Mouse (Mus musculus) gastrocnemius, adult 18-20 months (tissue): Measurements from ENCODE around the gene Tmtc3. TPM values are rescaled to one million over a fixed set of nuclear protein-coding genes. Genes with fewer than 3 reads are reported as not detected.
"Not testable (repeated sequence)": the region's sequence is repeated elsewhere in the genome, so short reads cannot be mapped to it uniquely, and the experiment has no call there.

ENCODE experiments used
- DNase-seq: peaks from one replicate; pipeline ENCODE4 v3.0.0; 2021; ENCODE audit warnings: low spot score
- long read RNA-seq, 2 experiments: library from polyadenylated mRNA; stranded (forward); transcript quantifications; one replicate each; pipeline ENCODE4 v2.0.0; 2021
- total RNA-seq, 2 experiments: library from RNA; stranded (reverse); gene quantifications; 2 replicates each; pipeline ENCODE4 v1.2.3; 2021

The Tmtc3 gene
- total RNA-seq, result 10 to 100 TPM in 1 of 2 experiments, 1 to 10 TPM in 1; 9.0 to 11.3 TPM
- long read RNA-seq, experiment 1, full-length matches to known transcripts, result 4 of 8 reads
- long read RNA-seq, experiment 1, partial matches to known transcripts, result 1 of 8 reads
- long read RNA-seq, experiment 1, other reads (novel, unspliced or antisense), result 3 of 8 reads
- long read RNA-seq, experiment 2, full-length matches to known transcripts, result 1 of 4 reads
- long read RNA-seq, experiment 2, partial matches to known transcripts, result 0 of 4 reads
- long read RNA-seq, experiment 2, other reads (novel, unspliced or antisense), result 3 of 4 reads

DNA sequence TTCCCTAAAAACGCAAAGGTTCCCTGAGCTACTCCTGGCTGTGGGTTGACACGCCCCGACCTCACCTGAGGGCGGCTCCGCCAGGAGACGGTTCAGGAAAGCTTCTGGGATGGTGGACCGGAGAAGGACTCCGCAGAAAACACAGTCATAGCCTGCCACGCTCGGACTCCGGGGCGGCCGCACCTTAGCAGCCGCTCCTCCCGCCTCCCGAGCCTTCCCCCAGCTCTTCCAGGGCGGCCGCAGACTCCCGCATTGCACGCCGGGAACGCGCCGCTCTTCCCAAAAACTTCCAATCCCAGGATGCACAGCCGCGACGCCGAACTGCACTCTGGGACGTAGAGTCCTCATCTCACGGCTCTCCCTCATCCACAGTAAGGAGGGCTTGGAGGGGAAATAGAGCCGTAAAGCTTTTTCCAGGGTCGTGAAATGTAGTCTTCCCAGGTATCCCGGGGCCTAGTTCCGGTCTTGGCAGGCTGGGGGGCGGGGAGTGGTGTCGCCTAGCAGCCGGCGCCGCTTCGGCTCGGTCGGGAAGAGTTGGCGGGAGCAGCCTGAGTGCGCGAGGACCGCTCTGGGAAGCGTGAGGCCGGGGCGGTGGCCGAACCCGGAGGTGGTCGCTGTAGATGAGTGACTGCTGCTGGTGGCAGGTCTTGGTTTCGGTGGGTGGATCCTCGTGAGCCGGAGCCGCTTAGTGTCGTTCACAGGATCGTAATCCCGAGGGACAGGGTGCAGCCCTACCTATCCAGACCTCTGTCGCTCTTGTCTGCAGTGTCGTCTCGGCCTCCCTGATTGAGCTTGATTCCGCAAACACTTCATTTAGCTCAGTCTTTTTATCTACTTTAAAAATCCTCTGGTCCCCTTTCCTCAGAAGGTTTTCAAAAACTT is at the start of gene Tmtc3, which contains the start of gene Cep290:
Tmtc3 (minus strand) TSS at position 254 of the 882 bp plus-strand sequence.
Cep290 (plus strand) TSS at position 462 of the 882 bp plus-strand sequence.
- peak; percentile 95 for DNase-seq

DNA sequence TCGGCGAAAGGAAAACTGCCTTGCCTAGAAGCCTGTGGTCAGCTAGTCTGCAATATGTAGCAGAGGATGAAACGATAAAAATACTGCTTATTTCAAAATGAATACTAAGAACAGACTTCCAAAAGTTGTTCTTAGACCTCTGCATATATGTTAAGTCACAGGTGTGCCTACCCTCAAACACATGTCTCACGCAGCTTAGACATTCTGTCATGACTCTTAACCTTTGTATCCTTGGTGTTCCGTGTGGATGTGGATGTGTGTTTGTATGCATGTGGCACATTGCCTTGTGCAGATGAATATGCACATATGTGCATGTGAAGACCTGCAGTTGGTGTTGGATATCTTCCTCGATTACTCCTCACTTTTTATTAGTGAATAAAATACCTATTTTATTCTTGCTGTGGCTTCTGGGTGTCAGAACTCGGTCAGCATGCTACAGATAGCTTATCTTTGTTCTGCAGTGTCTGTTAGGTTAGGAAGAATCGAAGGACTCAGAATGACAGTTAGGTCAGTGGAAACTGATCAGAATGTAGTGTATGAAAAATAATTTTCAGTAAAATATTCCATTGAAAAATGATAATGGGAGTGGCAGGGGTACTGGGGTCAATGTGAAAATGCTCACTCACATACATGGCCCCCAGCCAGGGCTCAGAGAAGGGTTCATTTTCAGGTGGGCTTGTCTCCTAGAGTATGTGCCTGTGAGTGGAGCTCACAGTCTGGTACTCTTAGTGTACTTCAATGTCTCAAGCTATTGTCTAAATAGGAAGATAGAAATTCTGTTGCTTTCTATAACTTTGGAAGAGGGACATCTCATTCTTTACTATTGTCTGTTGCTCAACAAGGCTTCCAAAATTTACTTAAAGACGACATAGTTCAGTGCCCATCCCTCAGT is 37.6 kb upstream of the Tmtc3 start:
- DNase-seq, result no peak

DNA sequence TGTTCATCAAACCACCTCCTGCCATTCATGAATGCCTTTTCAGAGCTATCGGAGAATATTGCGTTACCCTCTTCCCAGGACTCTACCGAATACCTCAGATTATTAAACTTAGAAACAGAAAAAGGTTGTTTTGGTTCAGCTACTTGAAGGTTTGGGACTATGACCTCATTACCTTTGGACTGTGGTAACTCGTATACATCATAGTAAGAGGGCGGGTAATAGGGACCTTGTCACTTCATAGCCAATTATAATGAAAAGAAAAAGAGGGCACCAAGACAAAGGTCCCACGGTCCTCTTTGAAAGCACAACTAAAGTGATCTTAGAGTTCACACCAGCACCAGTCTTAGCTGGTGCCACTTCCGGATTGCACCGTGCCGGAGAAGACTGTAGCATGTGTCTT is 35.2 kb upstream of the Tmtc3 start:
- no peak for DNase-seq

DNA sequence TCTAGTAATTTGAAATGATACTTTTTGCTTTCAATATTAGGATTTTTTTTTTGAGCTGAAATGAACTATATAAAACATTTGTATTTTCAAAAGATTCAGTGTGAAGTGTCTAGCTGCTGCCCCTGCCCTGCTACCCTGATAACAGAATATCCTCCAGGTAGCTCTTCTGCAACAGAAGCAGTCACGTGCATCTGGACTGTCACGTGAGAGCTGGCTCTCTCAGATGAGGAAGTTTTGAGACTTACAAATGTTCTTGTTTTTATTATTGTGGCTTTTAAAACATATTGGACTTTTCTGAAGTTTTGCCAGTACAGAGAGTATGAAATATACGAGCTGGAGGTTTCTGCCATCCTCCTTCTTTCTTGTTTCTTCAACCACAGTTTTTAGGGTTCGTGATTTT is 34.5 kb upstream of the Tmtc3 start:
- no peak for DNase-seq

DNA sequence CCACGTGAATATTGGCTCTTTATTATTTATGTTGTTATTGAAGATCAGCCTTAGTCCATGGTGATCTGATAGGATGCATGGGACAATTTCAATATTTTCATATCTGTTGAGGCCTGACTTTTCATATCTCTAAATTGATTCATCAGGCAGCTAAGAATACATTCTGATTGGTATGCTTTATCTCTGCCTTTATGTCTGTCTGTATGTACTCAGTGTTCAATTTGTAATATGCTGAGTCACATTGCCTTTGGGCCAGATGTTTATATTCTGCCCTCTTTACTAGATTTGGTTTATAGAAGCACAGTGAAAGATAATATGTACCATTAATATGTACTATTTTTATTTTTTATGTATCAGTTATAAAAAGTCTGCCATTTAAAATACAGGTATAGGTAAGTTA is 21.0 kb upstream of the Tmtc3 start:
- DNase-seq, result no peak

DNA sequence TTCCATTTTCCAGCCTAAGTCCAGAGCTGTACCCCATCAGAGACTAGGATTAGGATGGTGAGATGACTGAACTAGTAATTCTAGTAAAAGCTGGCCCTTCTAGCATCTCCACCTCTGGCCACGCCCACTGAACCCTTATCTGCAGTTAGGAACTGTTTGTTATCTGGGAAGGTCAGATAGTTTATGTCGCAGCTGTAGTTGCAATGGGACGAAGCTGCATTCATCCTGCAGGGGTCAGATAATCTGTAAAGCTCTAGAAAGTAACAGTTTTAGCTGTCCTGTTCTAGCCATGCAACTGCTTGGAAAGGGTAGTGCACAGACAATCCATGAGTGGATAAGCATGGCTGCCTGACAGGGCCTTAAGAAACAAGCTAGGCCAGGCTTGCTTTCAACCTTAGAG is 11.2 kb upstream of the Tmtc3 start:
- DNase-seq, result no peak

DNA sequence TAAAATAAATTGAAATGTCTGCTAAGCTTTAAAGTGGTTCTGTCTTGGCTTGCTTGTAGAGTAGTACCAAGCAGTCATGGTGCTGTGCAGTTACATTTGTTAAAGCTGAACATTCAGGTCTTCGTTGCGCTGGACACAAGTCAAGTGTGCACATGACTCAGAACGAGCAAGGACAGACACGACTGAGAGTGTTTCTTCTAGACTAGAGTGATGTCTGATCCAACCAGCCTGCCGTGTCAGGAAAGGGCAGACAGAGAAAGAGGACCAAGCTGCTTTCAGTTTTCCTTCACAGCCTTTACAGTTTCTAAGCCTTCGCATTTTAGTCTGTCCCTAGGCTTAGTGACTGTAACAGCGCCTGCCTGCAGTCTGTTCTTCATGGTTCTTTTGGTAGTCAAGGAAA is 4.8 kb upstream of the Tmtc3 start:
- DNase-seq, result no peak

DNA sequence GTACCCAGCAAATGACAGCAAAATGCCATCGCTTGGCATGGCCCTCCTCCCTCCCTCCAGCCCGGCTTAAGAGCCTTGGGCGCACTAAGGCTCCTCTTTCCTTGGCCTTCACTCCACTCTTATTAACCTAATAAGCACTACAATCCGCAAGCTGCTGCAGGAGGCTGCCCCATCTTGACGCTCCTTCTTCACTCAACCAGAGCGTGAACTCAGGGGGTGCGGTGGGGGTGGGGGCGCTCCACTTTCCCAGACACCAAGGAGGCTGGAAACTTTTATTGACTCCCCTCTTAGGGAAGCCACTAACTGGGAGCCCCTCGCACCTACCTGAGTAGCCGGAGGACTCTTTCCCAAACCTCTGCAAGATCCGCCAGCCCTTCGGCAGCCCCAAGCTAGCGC is 451 bp downstream of the Tmtc3 start:
- no peak for DNase-seq

DNA sequence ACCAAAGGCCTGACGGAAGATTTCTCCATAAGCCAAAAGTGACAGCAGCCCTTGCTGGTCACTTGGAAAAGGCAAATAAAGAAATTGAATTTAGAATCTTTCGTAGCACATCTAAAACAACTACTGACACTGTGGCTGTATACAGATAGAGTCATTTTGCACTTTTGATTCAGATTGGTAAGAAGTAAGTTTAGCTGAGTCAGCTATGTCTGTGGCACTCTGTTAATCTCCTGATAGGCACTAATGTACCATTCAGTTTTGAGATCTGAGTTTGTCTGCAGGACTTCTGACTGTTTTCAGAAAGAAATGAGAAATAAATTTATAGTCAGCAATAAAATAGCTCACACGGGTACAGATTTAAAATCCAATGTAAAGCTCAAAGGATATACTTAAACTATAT is 7.6 kb downstream of the Tmtc3 start:
- DNase-seq, result no peak

DNA sequence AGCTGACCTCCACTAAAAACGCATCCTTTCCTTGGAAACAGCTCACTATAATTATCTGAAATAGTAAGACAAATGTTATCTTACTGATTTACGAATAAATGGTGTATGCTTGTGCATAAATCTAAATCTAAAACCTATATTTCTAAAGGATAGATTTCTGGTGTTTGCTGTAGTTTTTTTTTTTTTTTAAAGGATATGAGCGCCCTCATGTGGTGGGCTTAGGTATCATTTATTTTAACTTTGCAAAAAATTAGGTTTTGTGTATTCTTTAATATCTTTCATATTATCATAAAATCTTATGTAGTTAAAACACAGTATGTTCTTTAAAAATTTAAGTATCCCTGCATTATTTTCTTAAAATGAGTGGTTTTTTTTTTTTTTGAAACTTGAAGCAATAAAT is 12.1 kb downstream of the Tmtc3 start:
- DNase-seq, result no peak

DNA sequence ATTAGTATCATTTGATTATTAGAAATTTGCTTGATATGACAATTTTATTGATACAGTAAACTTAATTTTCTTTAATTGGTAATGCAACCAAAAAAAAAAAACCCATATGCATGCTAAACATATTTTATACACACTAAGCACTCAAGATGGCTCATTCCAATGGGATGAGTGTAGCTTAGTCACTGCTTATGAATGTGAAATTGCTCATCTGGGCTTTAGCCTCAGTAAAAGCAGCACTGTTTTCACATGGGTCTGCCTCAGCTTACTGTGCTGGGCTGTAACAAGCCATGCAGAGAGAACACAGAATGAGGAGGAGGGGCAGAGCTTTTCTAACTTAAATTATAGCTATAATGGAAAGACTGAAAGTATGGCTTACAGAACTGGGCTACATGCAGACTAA is 26.6 kb downstream of the Tmtc3 start:
- no peak for DNase-seq

DNA sequence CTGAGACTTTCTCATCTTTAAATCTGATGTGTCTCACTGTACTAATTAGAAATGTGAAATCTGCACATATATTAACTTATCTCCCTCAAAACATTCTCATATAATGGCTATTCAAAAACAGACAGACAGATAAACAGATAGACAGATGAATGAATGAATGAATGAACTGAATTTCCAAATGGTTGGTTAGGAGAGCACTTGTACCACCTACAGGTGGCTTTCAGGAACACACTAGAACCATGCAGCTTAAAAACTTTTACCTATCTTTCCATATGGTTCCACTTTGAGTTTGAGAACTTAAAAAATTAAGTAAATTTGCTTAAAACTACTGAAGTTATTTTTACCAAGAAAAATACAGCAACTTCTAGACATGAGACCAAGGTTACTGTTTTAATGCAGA is 37.8 kb downstream of the Tmtc3 start:
- DNase-seq, result no peak

DNA sequence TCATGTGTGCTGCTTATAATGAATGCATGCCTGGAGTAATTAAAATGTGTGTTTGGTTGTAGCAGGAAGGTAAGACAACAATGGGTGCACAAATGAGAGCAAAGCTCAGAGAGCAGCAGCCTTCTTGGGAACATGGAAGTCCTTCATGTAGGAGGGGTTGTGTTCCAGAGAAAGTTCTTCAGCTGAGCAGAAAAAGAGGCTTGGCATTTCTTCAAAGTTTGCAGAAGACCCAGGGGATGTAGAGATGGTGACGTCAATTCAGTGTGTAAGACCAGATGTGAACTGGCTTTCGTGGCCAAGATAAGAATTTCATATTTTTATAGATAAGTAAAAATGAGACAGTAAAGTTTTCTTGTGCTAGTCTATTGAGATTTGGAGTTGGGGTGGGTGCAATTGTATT is 59.6 kb downstream of the Tmtc3 start:
- peak; percentile 43 for DNase-seq

DNA sequence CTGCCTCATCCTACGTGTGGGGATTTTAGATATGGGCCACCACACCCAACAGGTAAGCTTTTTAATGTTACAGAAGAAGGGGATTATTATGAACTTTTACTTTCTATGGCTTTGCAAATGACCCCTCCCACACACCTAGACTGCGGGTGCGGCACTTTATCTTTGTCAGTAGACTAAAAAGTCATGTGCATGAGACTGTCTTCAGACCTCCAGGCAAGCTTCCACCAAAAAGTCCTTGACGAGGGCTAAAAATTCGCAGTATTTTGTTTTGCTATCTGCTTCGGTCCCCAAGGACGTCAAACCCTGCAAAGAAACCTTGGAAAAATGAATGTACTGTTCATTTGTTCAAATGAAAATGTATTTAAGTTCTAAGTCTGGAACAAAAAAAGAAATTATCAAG is 71.6 kb downstream of the Tmtc3 start:
- DNase-seq, result no peak

DNA sequence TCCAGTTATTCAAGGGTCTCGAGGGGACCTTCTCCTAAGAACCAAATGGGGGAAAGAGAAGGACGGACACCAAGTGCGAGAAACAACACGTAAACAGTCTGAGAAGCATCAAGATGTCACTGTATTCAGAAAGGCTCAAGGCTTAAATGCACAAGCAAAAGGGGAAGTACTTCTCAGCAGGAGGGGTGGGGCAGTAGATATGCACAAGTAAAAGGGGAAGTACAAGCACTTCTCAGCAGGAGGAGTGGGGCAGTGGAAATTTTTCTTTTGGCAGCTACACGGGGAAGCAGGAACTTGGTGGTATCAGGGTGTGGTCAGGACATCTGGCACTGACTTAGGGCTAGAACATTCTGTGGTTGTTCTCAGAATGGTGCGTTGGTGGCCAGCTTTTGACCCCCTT is 84.8 kb downstream of the Tmtc3 start:
- not testable (repeated sequence) for DNase-seq

Other genes starting within 250 kb of the Tmtc3 start
- gene Gm4301, start 151.7 kb downstream of the Tmtc3 start, total RNA-seq, result not detected
- not detected for gene Gm4302, start 146.5 kb downstream of the Tmtc3 start, total RNA-seq
- gene Gm4303, start 141.4 kb downstream of the Tmtc3 start, total RNA-seq, result not detected
- not detected for gene Gm4305, start 136.3 kb downstream of the Tmtc3 start, total RNA-seq
- gene Gm4307, start 126.0 kb downstream of the Tmtc3 start, total RNA-seq, result not detected
- gene Gm4312, start 104.8 kb downstream of the Tmtc3 start, total RNA-seq, result not detected
- 1 to 10 TPM; 3.2 to 4.1 TPM for gene Cep290, start 208 bp upstream of the Tmtc3 start, total RNA-seq
- 10 to 100 TPM in 1 of 2 experiments, 1 to 10 TPM in 1; 9.9 to 10.6 TPM for gene 4930430F08Rik, start 103.1 kb upstream of the Tmtc3 start, total RNA-seq
- not detected for gene 1700017N19Rik, start 103.1 kb upstream of the Tmtc3 start, total RNA-seq